Mouse (Mus musculus): Measurements from ENCODE around the gene Trpv5.

GRCm38 (mm10) chr6:41684911-41685310, 4.3 kb upstream of the Trpv5 start:
- TF ChIP-seq CTCF (IDR thresholded peaks at IDR 0.05; ENCODE audit: low read depth) (no peak), EP300 (optimal IDR thresholded peaks at IDR 0.05) (no peak)
